Mouse (Mus musculus): ENCODE measurements around the gene Sgf29. TPM values are rescaled to one million over a fixed set of nuclear protein-coding genes. Genes with fewer than 3 reads are reported as not detected.
A peak's percentile ranks its signal among the peaks of the same experiment; 100 is the strongest.
"Not testable (repeated sequence)": the region's sequence is repeated elsewhere in the genome, so short reads cannot be mapped to it uniquely, and the experiment has no call there.

Sgf29 gene
- polyA plus RNA-seq, 1 experiment from 2014 or later: 22.7 TPM

GRCm38 (mm10) chr7:126675104-126675503 lies 26.0 kb downstream of the Sgf29 start:
- H3K4me1 ChIP-seq (ENCODE audit: insufficient read depth): peaks cover 24% of the 10 kb centered on the region
- H3K4me3 ChIP-seq (ENCODE audit: low read depth, low read length): peak overlapping the region; percentile 37
- H3K4me2 ChIP-seq (ENCODE audit: low read depth, low read length): peak overlapping the region; percentile 56
- H3K36me3 ChIP-seq (replicated peaks; ENCODE audit: insufficient read depth, low read length): peaks cover 28% of the 10 kb centered on the region
- 82% methylated on average over 8 of the region's 8 CpGs for WGBS (ENCODE audit: insufficient replicate concordance)
- no peak for ATAC-seq
- H3K27me3 ChIP-seq (ENCODE audit: insufficient read depth, low read length): no peaks in the 10 kb centered on the region
- H3K9me3 ChIP-seq (ENCODE audit: low read length): no peaks in the 10 kb centered on the region
- peak; percentile 15 for DNase-seq
- H3K9ac ChIP-seq (replicated peaks): peak overlapping the region; percentile 54
- peak overlapping the region; percentile 91 for H3K27ac ChIP-seq (ENCODE audit: low read depth)
- TF ChIP-seq EP300 (IDR thresholded peaks at IDR 0.05; ENCODE audit: low read depth) (no peak), CTCF (IDR thresholded peaks at IDR 0.05; ENCODE audit: low read depth) (no peak)

GRCm38 (mm10) chr7:126676207-126676606 lies 27.1 kb downstream of the Sgf29 start, which contains the start of gene Sult1a1:
TSS of gene Sult1a1 (minus strand) at chr7:126676432.
- WGBS (ENCODE audit: insufficient replicate concordance): 27% methylated on average over 1 of the region's 1 CpGs
- Histone ChIP-seq H3K27ac (ENCODE audit: low read depth) (peak within 1 kb of the TSS; percentile 91), H3K4me3 (ENCODE audit: low read depth, low read length) (peak within 1 kb of the TSS; percentile 37), H3K36me3 (replicated peaks; ENCODE audit: insufficient read depth, low read length) (peaks cover 23% of the 10 kb centered on the region), H3K27me3 (ENCODE audit: insufficient read depth, low read length) (no peaks in the 10 kb centered on the region), H3K9ac (replicated peaks) (peak within 1 kb of the TSS; percentile 54), H3K4me2 (ENCODE audit: low read depth, low read length) (peak within 1 kb of the TSS; percentile 56), H3K4me1 (ENCODE audit: insufficient read depth) (peaks cover 23% of the 10 kb centered on the region), H3K9me3 (ENCODE audit: low read length) (no peaks in the 10 kb centered on the region)
- DNase-seq (peak; percentile 63), ATAC-seq (peak; percentile 87)
- no peak for TF ChIP-seq CTCF (IDR thresholded peaks at IDR 0.05; ENCODE audit: low read depth)
- TF ChIP-seq EP300 (IDR thresholded peaks at IDR 0.05; ENCODE audit: low read depth): peak; percentile 82

- peak overlapping the region; percentile 91 for H3K27ac ChIP-seq (ENCODE audit: low read depth)
- WGBS (ENCODE audit: insufficient replicate concordance): 60% methylated on average over 4 of the region's 4 CpGs
- H3K36me3 ChIP-seq (replicated peaks; ENCODE audit: insufficient read depth, low read length): peaks cover 18% of the 10 kb centered on the region
- no peak overlapping the region for H3K4me3 ChIP-seq (ENCODE audit: low read depth, low read length)
- DNase-seq (no peak), ATAC-seq (peak; percentile 26)
- no peaks in the 10 kb centered on the region for H3K27me3 ChIP-seq (ENCODE audit: insufficient read depth, low read length)
- H3K4me2 ChIP-seq (ENCODE audit: low read depth, low read length): 0 out of 2 replicates have a peak overlapping the region, but pooled peaks have one; percentile 56
- peaks cover 23% of the 10 kb centered on the region for H3K4me1 ChIP-seq (ENCODE audit: insufficient read depth)
- H3K9me3 ChIP-seq (ENCODE audit: low read length): no peaks in the 10 kb centered on the region
- H3K9ac ChIP-seq (replicated peaks): no peak overlapping the region
- TF ChIP-seq EP300 (IDR thresholded peaks at IDR 0.05; ENCODE audit: low read depth) (no peak), CTCF (IDR thresholded peaks at IDR 0.05; ENCODE audit: low read depth) (no peak)
Observed at GRCm38 (mm10) chr7:126676631-126677220, 27.6 kb downstream of the Sgf29 start.

DNA sequence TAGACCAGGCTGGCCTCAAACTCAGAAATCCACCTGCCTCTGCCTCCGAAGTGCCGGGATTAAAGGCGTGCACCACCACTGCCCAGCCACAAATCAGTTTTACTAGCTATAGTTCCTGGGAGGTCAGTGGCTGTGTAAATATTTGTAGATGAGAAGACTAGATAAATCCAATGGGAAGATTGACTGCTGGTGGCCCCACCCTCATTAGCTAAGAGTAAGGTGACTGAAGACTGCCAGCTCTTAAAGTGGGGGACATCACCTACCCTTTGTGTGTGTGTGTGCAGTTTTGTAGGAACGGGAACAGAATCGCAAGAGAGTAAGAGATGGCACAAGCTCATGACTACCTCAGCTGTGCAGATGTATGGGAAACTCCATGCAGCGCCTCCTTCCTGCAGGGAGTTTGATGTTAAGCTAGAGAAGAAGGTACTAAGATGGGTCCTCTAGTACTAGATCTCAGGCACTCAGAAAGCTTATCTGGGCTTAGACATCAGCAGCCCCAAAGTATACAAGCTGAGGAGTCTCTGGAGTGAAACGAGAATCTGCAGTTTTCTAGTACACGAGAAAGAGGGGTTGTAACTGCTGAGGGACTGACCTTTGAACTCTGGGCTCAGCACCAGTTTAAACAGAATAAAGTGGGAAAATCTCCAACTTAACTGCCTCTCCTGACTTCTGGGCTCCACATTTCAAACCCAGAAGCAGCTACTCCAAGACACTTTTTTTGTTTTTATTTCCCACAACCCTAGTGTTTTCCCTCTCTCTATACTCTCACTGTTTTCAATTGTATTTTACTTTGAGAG lies 29.6 kb downstream of the Sgf29 start:
- peak; percentile 31 for ATAC-seq
- Histone ChIP-seq H3K9me3 (ENCODE audit: low read length) (no peaks in the 10 kb centered on the region), H3K27me3 (ENCODE audit: insufficient read depth, low read length) (no peaks in the 10 kb centered on the region), H3K36me3 (replicated peaks; ENCODE audit: insufficient read depth, low read length) (peaks cover 3% of the 10 kb centered on the region), H3K9ac (replicated peaks) (no peak overlapping the region), H3K4me2 (ENCODE audit: low read depth, low read length) (peak overlapping the region; percentile 52), H3K4me1 (ENCODE audit: insufficient read depth) (peaks cover 24% of the 10 kb centered on the region), H3K4me3 (ENCODE audit: low read depth, low read length) (no peak overlapping the region), H3K27ac (ENCODE audit: low read depth) (peak overlapping the region; percentile 78)
- WGBS (ENCODE audit: insufficient replicate concordance): 67% methylated on average over 8 of the region's 8 CpGs
- DNase-seq: peak; percentile 20
- TF ChIP-seq EP300 (IDR thresholded peaks at IDR 0.05; ENCODE audit: low read depth) (no peak), CTCF (IDR thresholded peaks at IDR 0.05; ENCODE audit: low read depth) (no peak)

DNA sequence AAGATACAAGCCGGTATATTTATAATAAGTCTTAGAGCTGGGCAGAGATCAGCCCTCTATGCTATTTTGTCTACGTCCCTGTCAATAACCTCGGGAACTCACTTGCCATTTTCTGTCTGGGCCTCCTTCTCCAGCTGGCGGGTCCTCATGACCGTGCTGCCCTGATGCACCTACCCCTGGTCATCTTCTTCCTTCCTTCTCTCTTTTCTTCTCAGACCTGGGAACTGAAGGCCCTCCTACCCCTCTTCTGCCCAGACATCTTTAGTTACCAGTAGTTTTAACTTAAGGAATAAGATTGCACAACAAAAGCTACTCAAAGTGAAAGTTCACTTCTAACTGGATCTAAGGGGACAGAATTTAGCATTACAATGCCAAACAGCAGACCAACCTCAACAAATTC lies 30.6 kb downstream of the Sgf29 start:
- Histone ChIP-seq H3K4me3 (ENCODE audit: low read depth, low read length) (no peak overlapping the region), H3K27me3 (ENCODE audit: insufficient read depth, low read length) (no peaks in the 10 kb centered on the region), H3K27ac (ENCODE audit: low read depth) (no peak overlapping the region; the same call in 1 of the 2 replicates), H3K9me3 (ENCODE audit: low read length) (no peaks in the 10 kb centered on the region), H3K4me1 (ENCODE audit: insufficient read depth) (peaks cover 27% of the 10 kb centered on the region), H3K9ac (replicated peaks) (no peak overlapping the region), H3K4me2 (ENCODE audit: low read depth, low read length) (no peak overlapping the region), H3K36me3 (replicated peaks; ENCODE audit: insufficient read depth, low read length) (peaks cover under 1% of the 10 kb centered on the region)
- no peak for TF ChIP-seq CTCF (IDR thresholded peaks at IDR 0.05; ENCODE audit: low read depth)
- TF ChIP-seq EP300 (IDR thresholded peaks at IDR 0.05; ENCODE audit: low read depth): no peak
- ATAC-seq (no peak), DNase-seq (no peak)
- 72% methylated on average over 5 of the region's 5 CpGs for WGBS (ENCODE audit: insufficient replicate concordance)

GRCm38 (mm10) chr7:126681221-126681620 lies 32.1 kb downstream of the Sgf29 start:
- H3K36me3 ChIP-seq (replicated peaks; ENCODE audit: insufficient read depth, low read length): no peaks in the 10 kb centered on the region
- 73% methylated on average over 5 of the region's 5 CpGs for WGBS (ENCODE audit: insufficient replicate concordance)
- H3K4me3 ChIP-seq (ENCODE audit: low read depth, low read length): no peak overlapping the region
- ATAC-seq: peak; percentile 30
- H3K9ac ChIP-seq (replicated peaks): no peak overlapping the region
- peaks cover 22% of the 10 kb centered on the region for H3K4me1 ChIP-seq (ENCODE audit: insufficient read depth)
- H3K9me3 ChIP-seq (ENCODE audit: low read length): no peaks in the 10 kb centered on the region
- TF ChIP-seq EP300 (IDR thresholded peaks at IDR 0.05; ENCODE audit: low read depth): peak; percentile 43; the same call in 1 of the 2 replicates
- no peak for TF ChIP-seq CTCF (IDR thresholded peaks at IDR 0.05; ENCODE audit: low read depth)
- peak; percentile 15 for DNase-seq
- H3K27ac ChIP-seq (ENCODE audit: low read depth): peak overlapping the region; percentile 51; the same call in 1 of the 2 replicates
- no peaks in the 10 kb centered on the region for H3K27me3 ChIP-seq (ENCODE audit: insufficient read depth, low read length)
- H3K4me2 ChIP-seq (ENCODE audit: low read depth, low read length): no peak overlapping the region

- 53% methylated on average over 4 of the region's 4 CpGs for WGBS (ENCODE audit: insufficient replicate concordance)
- DNase-seq; H3K9ac ChIP-seq (replicated peaks); H3K9me3 ChIP-seq (ENCODE audit: low read length); H3K4me2 ChIP-seq (ENCODE audit: low read depth, low read length); ATAC-seq; H3K27me3 ChIP-seq (ENCODE audit: insufficient read depth, low read length); H3K4me3 ChIP-seq (ENCODE audit: low read depth, low read length): not testable (repeated sequence)
- 0 out of 2 replicates have a peak overlapping the region, but pooled peaks have one; percentile 68 for H3K27ac ChIP-seq (ENCODE audit: low read depth)
- peaks cover 22% of the 10 kb centered on the region for H3K4me1 ChIP-seq (ENCODE audit: insufficient read depth)
- peaks cover 14% of the 10 kb centered on the region; the same call in 1 of the 2 replicates for H3K36me3 ChIP-seq (replicated peaks; ENCODE audit: insufficient read depth, low read length)
Observed at GRCm38 (mm10) chr7:126688156-126688555, 39.0 kb downstream of the Sgf29 start.

All from liver, postnatal 0 days (tissue).